Mouse (Mus musculus) cerebellum, postnatal 36 days (tissue): ENCODE data around the gene Cdca4.

ENCODE experiments used
- DNase-seq, 2 experiments: peaks; one replicate each; pipeline ENCODE4 v3.0.0; 2021 to 2022; ENCODE audit warnings: mixed read lengths in 2 of 2

Gene Cdca4

GRCm38 (mm10) chr12:112829244-112829864 lies at the start of gene Cdca4:
Gene Cdca4, minus strand, starts transcription at chr12:112829423.
- peak; percentile 98 to 99 for DNase-seq

GRCm38 (mm10) chr12:112877607-112878020 lies 48.4 kb upstream of the Cdca4 start:
- DNase-seq, result no peak

- peak in 1 of 2 experiments; percentile 10 for DNase-seq
Measured at GRCm38 (mm10) chr12:112877073-112877576, 47.9 kb upstream of the Cdca4 start.

- peak; percentile 15 to 18 for DNase-seq
Measured at GRCm38 (mm10) chr12:112876332-112877072, 47.3 kb upstream of the Cdca4 start.

GRCm38 (mm10) chr12:112875225-112876013 lies 46.2 kb upstream of the Cdca4 start:
- peak; percentile 91 to 94 for DNase-seq

GRCm38 (mm10) chr12:112874199-112874598 lies 45.0 kb upstream of the Cdca4 start:
- peak in 1 of 2 experiments; percentile 7 for DNase-seq

- peak; percentile 35 to 51 for DNase-seq
Measured at GRCm38 (mm10) chr12:112873452-112874190, 44.4 kb upstream of the Cdca4 start.

GRCm38 (mm10) chr12:112872991-112873390 lies 43.8 kb upstream of the Cdca4 start:
- DNase-seq, result no peak

GRCm38 (mm10) chr12:112871272-112871671 lies 42.0 kb upstream of the Cdca4 start:
- DNase-seq, result no peak

- peak in 1 of 2 experiments; percentile 3 for DNase-seq
Measured at GRCm38 (mm10) chr12:112870775-112871174, 41.6 kb upstream of the Cdca4 start.

- no peak for DNase-seq
Measured at GRCm38 (mm10) chr12:112869783-112870204, 40.6 kb upstream of the Cdca4 start.

- no peak for DNase-seq
Measured at GRCm38 (mm10) chr12:112868178-112869087, 39.2 kb upstream of the Cdca4 start, which contains the start of gene Gpr132. Gene Gpr132, minus strand, starts transcription at chr12:112868228.

GRCm38 (mm10) chr12:112867106-112867674 lies 38.0 kb upstream of the Cdca4 start:
- no peak for DNase-seq

GRCm38 (mm10) chr12:112866467-112867080 lies 37.4 kb upstream of the Cdca4 start:
- peak; percentile 31 to 40 for DNase-seq

GRCm38 (mm10) chr12:112864804-112865203 lies 35.6 kb upstream of the Cdca4 start:
- DNase-seq, result no peak

- no peak for DNase-seq
Measured at GRCm38 (mm10) chr12:112861911-112862321, 32.7 kb upstream of the Cdca4 start.

- DNase-seq, result no peak
Measured at GRCm38 (mm10) chr12:112860765-112861164, 31.5 kb upstream of the Cdca4 start.

- DNase-seq, result no peak
Measured at GRCm38 (mm10) chr12:112859930-112860329, 30.7 kb upstream of the Cdca4 start.

- DNase-seq, result no peak
Measured at GRCm38 (mm10) chr12:112858581-112859336, 29.5 kb upstream of the Cdca4 start.
